8 mouse cellular contexts compared by ENCODE assay signal in genomic region chr1:91062363-91062762, GRCm38 (mm10).
A peak's percentile ranks its signal among the peaks of the same experiment; 100 is the strongest.
DNase-seq lines count a peak whose midpoint lies in the region; ATAC-seq and TF ChIP-seq lines count a peak whose summit lies in the region.

No protein-coding gene starts in this region.

- no peaks in the 10 kb centered on the region for H3K27me3 ChIP-seq in forebrain, embryonic 13.5 days
- no peaks in the 10 kb centered on the region for H3K27me3 ChIP-seq in forebrain, embryonic 11.5 days (ENCODE audit: control insufficient read depth, insufficient read depth, low read length)
- H3K27me3 ChIP-seq in midbrain, embryonic 11.5 days (ENCODE audit: control insufficient read depth, insufficient read depth, low read length): no peaks in the 10 kb centered on the region
- no peaks in the 10 kb centered on the region for H3K27me3 ChIP-seq in thymus, adult 2 months (ENCODE audit: control insufficient read depth, insufficient read depth, low read length)

- no peak for TF ChIP-seq POLR2A in thymus, adult 2 months (IDR thresholded peaks at IDR 0.05; ENCODE audit: control insufficient read depth, extremely low read depth, insufficient read depth, low read length, poor library complexity)

- peaks cover 8% of the 10 kb centered on the region for H3K4me1 ChIP-seq in forebrain, embryonic 13.5 days
- H3K4me1 ChIP-seq in forebrain, embryonic 11.5 days (replicated peaks; ENCODE audit: control insufficient read depth, insufficient read depth, low read length): peaks cover 3% of the 10 kb centered on the region; the same call in 1 of the 2 replicates
- peaks cover 3% of the 10 kb centered on the region; the same call in 1 of the 2 replicates for H3K4me1 ChIP-seq in midbrain, embryonic 11.5 days (ENCODE audit: control insufficient read depth, insufficient read depth, low read length)
- peaks cover 68% of the 10 kb centered on the region for H3K4me1 ChIP-seq in thymus, adult 2 months (replicated peaks; ENCODE audit: control insufficient read depth, insufficient read depth, low read length)

- H3K4me3 ChIP-seq in forebrain, embryonic 13.5 days: no peak overlapping the region
- H3K4me3 ChIP-seq in forebrain, embryonic 11.5 days (ENCODE audit: low read depth, low read length): no peak overlapping the region
- H3K4me3 ChIP-seq in layer of hippocampus, adult 2 months: peak overlapping the region; percentile 26; the same call in 1 of the 2 replicates
- H3K4me3 ChIP-seq in midbrain, embryonic 11.5 days (ENCODE audit: low read depth, low read length): no peak overlapping the region
- H3K4me3 ChIP-seq in thymus, adult 2 months (ENCODE audit: control insufficient read depth, insufficient read depth, low read length): 0 out of 2 replicates have a peak overlapping the region, but pooled peaks have one; percentile 3

- H3K9me3 ChIP-seq in forebrain, embryonic 13.5 days (replicated peaks): no peaks in the 10 kb centered on the region
- no peaks in the 10 kb centered on the region for H3K9me3 ChIP-seq in forebrain, embryonic 11.5 days (ENCODE audit: control insufficient read depth, low read length)
- H3K9me3 ChIP-seq in midbrain, embryonic 11.5 days (ENCODE audit: control insufficient read depth, low read length): no peaks in the 10 kb centered on the region

- H3K27ac ChIP-seq in forebrain, embryonic 13.5 days: no peak overlapping the region
- no peak overlapping the region for H3K27ac ChIP-seq in forebrain, embryonic 11.5 days (ENCODE audit: low read depth, low read length)
- peak overlapping the region; percentile 95 for H3K27ac ChIP-seq in layer of hippocampus, adult 2 months
- H3K27ac ChIP-seq in midbrain, embryonic 11.5 days (ENCODE audit: low read depth, low read length): no peak overlapping the region
- peak overlapping the region; percentile 46 for H3K27ac ChIP-seq in thymus, adult 2 months (ENCODE audit: control insufficient read depth, insufficient read depth, low read length)

- no peak overlapping the region for H3K4me2 ChIP-seq in forebrain, embryonic 13.5 days
- H3K4me2 ChIP-seq in forebrain, embryonic 11.5 days (ENCODE audit: low read depth, low read length, severe bottlenecking): no peak overlapping the region
- H3K4me2 ChIP-seq in midbrain, embryonic 11.5 days: no peak overlapping the region

- WGBS in forebrain, embryonic 13.5 days: 30% methylated on average over 5 of the region's 5 CpGs
- WGBS in forebrain, embryonic 11.5 days: 49% methylated on average over 5 of the region's 5 CpGs
- 36% methylated on average over 5 of the region's 5 CpGs for WGBS in midbrain, embryonic 11.5 days
- WGBS in thymus, adult 2 months: 3% methylated on average over 5 of the region's 5 CpGs

- H3K9ac ChIP-seq in forebrain, embryonic 13.5 days: no peak overlapping the region
- H3K9ac ChIP-seq in forebrain, embryonic 11.5 days (ENCODE audit: low read length): no peak overlapping the region
- no peak overlapping the region for H3K9ac ChIP-seq in midbrain, embryonic 11.5 days (ENCODE audit: low read length)

- peak; percentile 30 for TF ChIP-seq CTCF in layer of hippocampus, adult 2 months (conservative IDR thresholded peaks at IDR 0.05)
- TF ChIP-seq CTCF in thymus, adult 2 months (IDR thresholded peaks at IDR 0.05; ENCODE audit: borderline replicate concordance, control insufficient read depth, extremely low read depth, insufficient read depth, low read length, poor library complexity): no peak

- no peak for DNase-seq in forebrain, embryonic 11.5 days (ENCODE audit: low spot score)
- peak; percentile 85 for DNase-seq in adrenal gland, adult 8-10 months
- DNase-seq in heart, adult 9 months (ENCODE audit: low spot score in 2 of 2): peak; percentile 72 to 86
- DNase-seq in layer of hippocampus, adult 2 months (ENCODE audit: low spot score in 2 of 2): peak; percentile 69 to 83
- DNase-seq in midbrain, embryonic 11.5 days (ENCODE audit: low spot score, missing footprints): peak; percentile 78
- peak; percentile 55 for DNase-seq in thymus, adult 2 months
- DNase-seq in testis, postnatal 10 days (ENCODE audit: low spot score): no peak

- ATAC-seq in forebrain, embryonic 13.5 days: peak; percentile 33; the same call in 1 of the 2 replicates
- no peak for ATAC-seq in forebrain, embryonic 11.5 days (replicated peaks; ENCODE audit: low FRiP score)
- no peak for ATAC-seq in midbrain, embryonic 11.5 days (ENCODE audit: low FRiP score)

- H3K36me3 ChIP-seq in forebrain, embryonic 13.5 days (ENCODE audit: poor library complexity, severe bottlenecking): no peaks in the 10 kb centered on the region
- no peaks in the 10 kb centered on the region for H3K36me3 ChIP-seq in forebrain, embryonic 11.5 days (ENCODE audit: control insufficient read depth, insufficient read depth, low read length)
- H3K36me3 ChIP-seq in midbrain, embryonic 11.5 days (ENCODE audit: control insufficient read depth, insufficient read depth, low read length): no peaks in the 10 kb centered on the region
- no peaks in the 10 kb centered on the region for H3K36me3 ChIP-seq in thymus, adult 2 months (ENCODE audit: control insufficient read depth, insufficient read depth, low read length)

Comparison
In these comparisons a context has a peak if more than half of its experiments do, and no peak if none do; other contexts are left out.
1. H3K27ac ChIP-seq: peak in layer of hippocampus, adult 2 months (single experiment) and thymus, adult 2 months (single experiment); none in forebrain, embryonic 13.5 days (single experiment), forebrain, embryonic 11.5 days (single experiment) and midbrain, embryonic 11.5 days (single experiment).
2. H3K4me3 ChIP-seq: peak in layer of hippocampus, adult 2 months (single experiment) and thymus, adult 2 months (single experiment); none in forebrain, embryonic 13.5 days (single experiment), forebrain, embryonic 11.5 days (single experiment) and midbrain, embryonic 11.5 days (single experiment).
3. DNase-seq: peak in adrenal gland, adult 8-10 months (single experiment), heart, adult 9 months (2 of 2), layer of hippocampus, adult 2 months (2 of 2), midbrain, embryonic 11.5 days (single experiment) and thymus, adult 2 months (single experiment); none in forebrain, embryonic 11.5 days (single experiment) and testis, postnatal 10 days (single experiment).